Mouse (Mus musculus) forebrain, embryonic 10.5 days (tissue): ENCODE data around the gene Abr. TPM values are rescaled to one million over a fixed set of nuclear protein-coding genes. Genes with fewer than 3 reads are reported as not detected.

ENCODE experiments used
- DNase-seq: peaks from one replicate; pipeline ENCODE4 v3.0.0-alpha.2; 2017; ENCODE audit warnings: low spot score; ENCODE audit errors: extremely low spot score
- H3K27ac ChIP-seq: fragments of 300-500 bp; sonication (generic); 2 replicates; pipeline ENCODE4 v1.5.1; 2016; ENCODE audit warnings: mild to moderate bottlenecking
- H3K27me3 ChIP-seq: fragments of 300-500 bp; sonication (generic); 2 replicates; pipeline ENCODE4 v1.6.1; 2016; ENCODE audit warnings: mild to moderate bottlenecking; ENCODE audit not compliant: poor library complexity, severe bottlenecking
- H3K36me3 ChIP-seq: fragments of 300-500 bp; sonication (generic); replicated peaks from 2 replicates; pipeline ENCODE4 v1.6.1; 2016; ENCODE audit warnings: mild to moderate bottlenecking, moderate library complexity
- H3K4me1 ChIP-seq: fragments of 300-500 bp; sonication (generic); 2 replicates; pipeline ENCODE4 v1.6.1; 2016
- H3K4me3 ChIP-seq: fragments of 300-500 bp; sonication (generic); 2 replicates; pipeline ENCODE4 v1.5.1; 2016; ENCODE audit warnings: mild to moderate bottlenecking, moderate library complexity
- H3K9me3 ChIP-seq: fragments of 300-500 bp; sonication (generic); 2 replicates; pipeline ENCODE4 v1.6.1; 2016; ENCODE audit warnings: mild to moderate bottlenecking, moderate library complexity
- whole genome bisulfite sequencing: fragments of 180-500 bp; shearing (Covaris S2); methylation state at CpG from one replicate; pipeline ENCODE4 v1.1.7; 2016; 5-methylcytosine and 5-hydroxymethylcytosine counted together
- polyA plus RNA-seq: library from polyadenylated mRNA; unstranded; fragments of >200 nt; fragmentation: Nextera tagmentation; extraction: Ambion mirVana; gene quantifications from 2 replicates; pipeline ENCODE4 v1.2.1, GENCODE M21; 2016

The Abr gene
- polyA plus RNA-seq, 1 experiment from 2014 or later: 27.0 TPM

- WGBS: 92% methylated on average over 4 of the region's 4 CpGs
- no peaks in the 10 kb centered on the region for H3K9me3 ChIP-seq
- H3K4me1 ChIP-seq: peaks cover 23% of the 10 kb centered on the region
- no peak for DNase-seq
- H3K36me3 ChIP-seq: peaks cover 93% of the 10 kb centered on the region
- H3K4me3 ChIP-seq: no peak overlapping the region
- H3K27ac ChIP-seq: no peak overlapping the region
- no peaks in the 10 kb centered on the region for H3K27me3 ChIP-seq
These were observed 207.1 kb downstream of the Abr start for GRCm38 (mm10) chr11:76415001-76415400.

- Histone ChIP-seq H3K36me3 (peaks cover 83% of the 10 kb centered on the region), H3K9me3 (no peaks in the 10 kb centered on the region), H3K4me3 (no peak overlapping the region), H3K27ac (no peak overlapping the region), H3K4me1 (peaks cover 23% of the 10 kb centered on the region), H3K27me3 (no peaks in the 10 kb centered on the region)
- 94% methylated on average over 4 of the region's 4 CpGs for WGBS
- no peak for DNase-seq
These were observed 208.9 kb downstream of the Abr start for GRCm38 (mm10) chr11:76413202-76413601.

GRCm38 (mm10) chr11:76410826-76411225 lies 211.3 kb downstream of the Abr start:
- Histone ChIP-seq H3K4me1 (peaks cover 22% of the 10 kb centered on the region), H3K36me3 (peaks cover 60% of the 10 kb centered on the region), H3K4me3 (no peak overlapping the region), H3K27ac (no peak overlapping the region), H3K9me3 (no peaks in the 10 kb centered on the region), H3K27me3 (no peaks in the 10 kb centered on the region)
- DNase-seq: peak; percentile 40
- WGBS: 78% methylated on average over 12 of the region's 12 CpGs

GRCm38 (mm10) chr11:76406702-76407583 lies 215.2 kb downstream of the Abr start, which contains the start of gene Timm22:
Gene Timm22, plus strand, starts transcription at chr11:76406952.
- H3K27ac ChIP-seq: peak within 1 kb of the TSS; percentile 86
- DNase-seq: peak; percentile 95
- WGBS: under 1% methylated on average over 46 of the region's 46 CpGs

GRCm38 (mm10) chr11:76405626-76406264 lies 216.4 kb downstream of the Abr start:
- DNase-seq: no peak
- Histone ChIP-seq H3K27ac (no peak overlapping the region), H3K9me3 (no peaks in the 10 kb centered on the region), H3K4me1 (peaks cover 8% of the 10 kb centered on the region), H3K27me3 (peaks cover 15% of the 10 kb centered on the region; the same call in 1 of the 2 replicates), H3K4me3 (no peak overlapping the region), H3K36me3 (peaks cover 12% of the 10 kb centered on the region)
- 86% methylated on average over 5 of the region's 5 CpGs for WGBS

More at GRCm38 (mm10) chr11:76406702-76407583, 215.2 kb downstream of the Abr start, which contains the start of gene Timm22:
- peaks cover 12% of the 10 kb centered on the region; the same call in 1 of the 2 replicates for H3K27me3 ChIP-seq
- H3K4me1 ChIP-seq: peaks cover 8% of the 10 kb centered on the region
- H3K9me3 ChIP-seq: no peaks in the 10 kb centered on the region
- peaks cover 21% of the 10 kb centered on the region for H3K36me3 ChIP-seq
- H3K4me3 ChIP-seq: peak within 1 kb of the TSS; percentile 64

- 79% methylated on average over 4 of the region's 4 CpGs for WGBS
These were observed 217.0 kb downstream of the Abr start for GRCm38 (mm10) chr11:76405113-76405512.

GRCm38 (mm10) chr11:76401398-76401797 lies 220.7 kb downstream of the Abr start:
- H3K27me3 ChIP-seq: peaks cover 15% of the 10 kb centered on the region; the same call in 1 of the 2 replicates
- H3K4me3 ChIP-seq: no peak overlapping the region
- H3K9me3 ChIP-seq: no peaks in the 10 kb centered on the region
- WGBS: 79% methylated on average over 10 of the region's 10 CpGs
- H3K27ac ChIP-seq: no peak overlapping the region
- H3K36me3 ChIP-seq: no peaks in the 10 kb centered on the region
- H3K4me1 ChIP-seq: peaks cover 27% of the 10 kb centered on the region
- no peak for DNase-seq

More at GRCm38 (mm10) chr11:76405113-76405512, 217.0 kb downstream of the Abr start:
- peaks cover 8% of the 10 kb centered on the region for H3K4me1 ChIP-seq
- H3K36me3 ChIP-seq: peaks cover 10% of the 10 kb centered on the region
- H3K4me3 ChIP-seq: no peak overlapping the region
- DNase-seq: no peak
- H3K9me3 ChIP-seq: no peaks in the 10 kb centered on the region
- peaks cover 15% of the 10 kb centered on the region; the same call in 1 of the 2 replicates for H3K27me3 ChIP-seq
- H3K27ac ChIP-seq: no peak overlapping the region

- peak overlapping the region; percentile 93 for H3K27ac ChIP-seq
- no peak for DNase-seq
- H3K4me3 ChIP-seq: peak overlapping the region; percentile 76
These were observed 222.4 kb downstream of the Abr start for GRCm38 (mm10) chr11:76399587-76400330.

GRCm38 (mm10) chr11:76398798-76399586 lies 223.1 kb downstream of the Abr start, which contains the start of gene Nxn:
Gene Nxn, minus strand, starts transcription at chr11:76399140.
- peaks cover 10% of the 10 kb centered on the region; the same call in 1 of the 2 replicates for H3K27me3 ChIP-seq
- no peaks in the 10 kb centered on the region for H3K9me3 ChIP-seq
- peak within 1 kb of the TSS; percentile 76 for H3K4me3 ChIP-seq
- peaks cover 45% of the 10 kb centered on the region for H3K4me1 ChIP-seq
- peaks cover 15% of the 10 kb centered on the region; the same call in 1 of the 2 replicates for H3K36me3 ChIP-seq
- DNase-seq: peak; percentile 86
- H3K27ac ChIP-seq: peak within 1 kb of the TSS; percentile 93
- under 1% methylated on average over 70 of the region's 70 CpGs for whole genome bisulfite sequencing

More at GRCm38 (mm10) chr11:76399587-76400330, 222.4 kb downstream of the Abr start:
- WGBS: 20% methylated on average over 11 of the region's 11 CpGs
- Histone ChIP-seq H3K27me3 (peaks cover 10% of the 10 kb centered on the region; the same call in 1 of the 2 replicates), H3K36me3 (peaks cover 10% of the 10 kb centered on the region; the same call in 1 of the 2 replicates), H3K4me1 (peaks cover 43% of the 10 kb centered on the region), H3K9me3 (no peaks in the 10 kb centered on the region)

GRCm38 (mm10) chr11:76398312-76398797 lies 223.8 kb downstream of the Abr start:
- Histone ChIP-seq H3K9me3 (no peaks in the 10 kb centered on the region; the same call in 1 of the 2 replicates), H3K27me3 (peaks cover 10% of the 10 kb centered on the region; the same call in 1 of the 2 replicates), H3K36me3 (peaks cover 18% of the 10 kb centered on the region), H3K27ac (peak overlapping the region; percentile 93), H3K4me3 (peak overlapping the region; percentile 76), H3K4me1 (peaks cover 45% of the 10 kb centered on the region)
- no peak for DNase-seq
- WGBS: under 1% methylated on average over 33 of the region's 33 CpGs

- WGBS: under 1% methylated on average over 25 of the region's 26 CpGs
- peak overlapping the region; percentile 93 for H3K27ac ChIP-seq
- peak overlapping the region; percentile 76 for H3K4me3 ChIP-seq
- H3K4me1 ChIP-seq: peaks cover 45% of the 10 kb centered on the region
- DNase-seq: peak; percentile 68
- peaks cover 24% of the 10 kb centered on the region for H3K36me3 ChIP-seq
- H3K9me3 ChIP-seq: peaks cover 5% of the 10 kb centered on the region; the same call in 1 of the 2 replicates
- H3K27me3 ChIP-seq: peaks cover 6% of the 10 kb centered on the region; the same call in 1 of the 2 replicates
These were observed 224.3 kb downstream of the Abr start for GRCm38 (mm10) chr11:76397650-76398311.
